Comparison of ENCODE assay signal across 8 mouse cellular contexts in the genomic region with DNA sequence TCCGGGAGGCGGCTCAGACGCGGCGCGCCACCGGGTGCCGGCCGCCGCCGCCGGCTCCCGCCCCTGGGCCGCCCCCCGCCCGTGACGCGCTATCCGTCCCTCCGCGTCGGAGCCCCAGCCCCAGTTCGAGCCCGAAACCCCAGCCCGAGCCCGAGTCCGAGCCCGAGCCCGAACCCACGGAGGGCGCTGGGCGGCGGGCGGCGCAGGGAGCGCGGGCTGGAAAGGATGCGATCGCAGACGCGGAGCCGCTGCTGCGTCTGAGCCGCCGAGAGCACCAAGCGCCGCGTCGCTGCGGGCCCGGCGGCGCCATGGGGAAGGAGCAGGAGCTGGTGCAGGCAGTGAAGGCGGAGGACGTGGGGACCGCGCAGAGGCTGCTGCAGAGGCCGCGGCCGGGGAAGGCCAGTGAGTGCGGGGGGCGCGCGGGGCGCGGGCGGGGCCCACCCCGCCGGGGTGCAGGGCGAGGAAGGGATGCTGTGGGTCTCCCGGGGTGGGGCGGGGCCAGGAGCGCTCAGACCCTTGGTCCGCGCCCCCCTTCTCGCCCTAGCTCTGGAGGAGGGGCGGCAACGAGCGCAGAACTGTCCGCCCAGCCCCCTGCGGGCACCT. TPM values are rescaled to one million over a fixed set of nuclear protein-coding genes. Genes with fewer than 3 reads are reported as not detected.
DNase-seq lines count a peak whose midpoint lies in the region; ATAC-seq and TF ChIP-seq lines count a peak whose summit lies in the region.

No protein-coding gene starts in this region.

- peak overlapping the region; percentile 98 for H3K4me2 ChIP-seq in embryonic facial prominence, embryonic 15.5 days (replicated peaks)
- peak overlapping the region; percentile 70 for H3K4me2 ChIP-seq in hindbrain, postnatal 0 days (ENCODE audit: low read depth, low read length)
- peak overlapping the region; percentile 99 for H3K4me2 ChIP-seq in stomach, embryonic 15.5 days

- TF ChIP-seq CTCF in left cerebral cortex, adult 2 months (IDR thresholded peaks at IDR 0.05), result no peak
- TF ChIP-seq CTCF in hindbrain, postnatal 0 days (IDR thresholded peaks at IDR 0.05; ENCODE audit: low read depth), result no peak

- H3K9ac ChIP-seq in embryonic facial prominence, embryonic 15.5 days, result peak overlapping the region; percentile 68
- peak overlapping the region; percentile 96 for H3K9ac ChIP-seq in hindbrain, postnatal 0 days (replicated peaks; ENCODE audit: low read length)
- peak overlapping the region; percentile 61; the same call in 1 of the 2 replicates for H3K9ac ChIP-seq in stomach, embryonic 15.5 days

- intact Hi-C loops in left cerebral cortex, adult 2 months (cut with DNase I), result no loop called here

- H3K27me3 ChIP-seq in embryonic facial prominence, embryonic 15.5 days, result peaks cover 23% of the 10 kb centered on the region
- no peaks in the 10 kb centered on the region for H3K27me3 ChIP-seq in hindbrain, postnatal 0 days (ENCODE audit: insufficient read depth, low read length)
- H3K27me3 ChIP-seq in stomach, embryonic 15.5 days (replicated peaks), result peaks cover 23% of the 10 kb centered on the region

- peak in 1 of 2 experiments; percentile 57 for DNase-seq in left cerebral cortex, adult 2 months (ENCODE audit: extremely low spot score in 1 of 2, low spot score in 2 of 2)
- DNase-seq in left cerebral cortex, adult 11 months (ENCODE audit: low spot score), result no peak
- DNase-seq in adrenal gland, postnatal 36 days, result peak; percentile 46 to 62
- DNase-seq in hindbrain, postnatal 0 days (ENCODE audit: low spot score), result peak; percentile 66
- DNase-seq in lung, postnatal 14 days, result peak; percentile 27
- no peak for DNase-seq in ovary, adult 18-20 months (ENCODE audit: low spot score)

- no peaks in the 10 kb centered on the region for H3K9me3 ChIP-seq in embryonic facial prominence, embryonic 15.5 days (replicated peaks)
- H3K9me3 ChIP-seq in hindbrain, postnatal 0 days (ENCODE audit: low read length), result no peaks in the 10 kb centered on the region
- H3K9me3 ChIP-seq in stomach, embryonic 15.5 days, result no peaks in the 10 kb centered on the region

- under 1% methylated on average over 68 of the region's 81 CpGs for WGBS in embryonic facial prominence, embryonic 15.5 days
- WGBS in hindbrain, postnatal 0 days, result under 1% methylated on average over 55 of the region's 81 CpGs
- WGBS in stomach, embryonic 15.5 days, result under 1% methylated on average over 73 of the region's 81 CpGs

- H3K27ac ChIP-seq in left cerebral cortex, adult 2 months, result peak overlapping the region; percentile 94
- H3K27ac ChIP-seq in embryonic facial prominence, embryonic 15.5 days (replicated peaks), result 0 out of 2 replicates have a peak overlapping the region, but pooled peaks have one; percentile 34
- H3K27ac ChIP-seq in hindbrain, postnatal 0 days, result peak overlapping the region; percentile 97
- H3K27ac ChIP-seq in stomach, embryonic 15.5 days, result no peak overlapping the region

- peak overlapping the region; percentile 76 for H3K4me3 ChIP-seq in left cerebral cortex, adult 2 months
- peak overlapping the region; percentile 68 for H3K4me3 ChIP-seq in embryonic facial prominence, embryonic 15.5 days (replicated peaks)
- peak overlapping the region; percentile 96 for H3K4me3 ChIP-seq in hindbrain, postnatal 0 days (ENCODE audit: low read length)
- H3K4me3 ChIP-seq in stomach, embryonic 15.5 days (replicated peaks), result peak overlapping the region; percentile 59

- ATAC-seq in embryonic facial prominence, embryonic 15.5 days (ENCODE audit: insufficient number of reproducible peaks, low FRiP score, low TSS enrichment, low read depth), result peak; percentile 66
- peak; percentile 68 for ATAC-seq in hindbrain, postnatal 0 days
- ATAC-seq in stomach, embryonic 15.5 days (ENCODE audit: insufficient read depth, low FRiP score, low read depth), result peak; percentile 33; the same call in 1 of the 2 replicates

- H3K36me3 ChIP-seq in embryonic facial prominence, embryonic 15.5 days, result no peaks in the 10 kb centered on the region
- no peaks in the 10 kb centered on the region for H3K36me3 ChIP-seq in hindbrain, postnatal 0 days (ENCODE audit: insufficient read depth, low read length)
- no peaks in the 10 kb centered on the region for H3K36me3 ChIP-seq in stomach, embryonic 15.5 days

- peaks cover 22% of the 10 kb centered on the region for H3K4me1 ChIP-seq in embryonic facial prominence, embryonic 15.5 days
- peaks cover 18% of the 10 kb centered on the region for H3K4me1 ChIP-seq in hindbrain, postnatal 0 days (ENCODE audit: insufficient read depth, low read length)
- H3K4me1 ChIP-seq in stomach, embryonic 15.5 days, result peaks cover 9% of the 10 kb centered on the region

RNA-seq across cellular contexts. Expression of a gene that starts 0.4 kb away (rescaled TPM):
- total RNA-seq in left cerebral cortex, adult 2 months (2021), result 100 to 1,000 TPM; 134 to 144 TPM
- total RNA-seq in adrenal gland, postnatal 36 days (2021), result 10 to 100 TPM; 14.7 to 25.7 TPM
- 2.5 and 4.0 TPM in 2 replicates for polyA plus RNA-seq in embryonic facial prominence, embryonic 15.5 days (2015; fragmentation: Nextera tagmentation; extraction: Ambion mirVana)
- 152 and 163 TPM in 2 replicates for total RNA-seq in hindbrain, postnatal 0 days (2014; rRNA removed)
- polyA plus RNA-seq in hindbrain, postnatal 0 days (2015; fragmentation: Nextera tagmentation; extraction: Ambion mirVana), result 42.1 and 43.7 TPM in 2 replicates
- polyA plus RNA-seq in stomach, embryonic 15.5 days (2015; fragmentation: Nextera tagmentation; extraction: Ambion mirVana), result 2.6 and 3.0 TPM in 2 replicates

RNA-seq across cellular contexts. Expression of a gene that starts 9.9 kb away (rescaled TPM):
- total RNA-seq in left cerebral cortex, adult 2 months (2021), result 10 to 100 TPM; 34.5 to 37.1 TPM
- total RNA-seq in adrenal gland, postnatal 36 days (2021), result 10 to 100 TPM; 22.8 to 24.3 TPM
- 27.2 and 28.8 TPM in 2 replicates for polyA plus RNA-seq in embryonic facial prominence, embryonic 15.5 days (2015; fragmentation: Nextera tagmentation; extraction: Ambion mirVana)
- total RNA-seq in hindbrain, postnatal 0 days (2014; rRNA removed), result 45.9 and 55.3 TPM in 2 replicates
- polyA plus RNA-seq in hindbrain, postnatal 0 days (2015; fragmentation: Nextera tagmentation; extraction: Ambion mirVana), result 26.3 and 26.4 TPM in 2 replicates
- polyA plus RNA-seq in stomach, embryonic 15.5 days (2015; fragmentation: Nextera tagmentation; extraction: Ambion mirVana), result 25.0 and 30.5 TPM in 2 replicates

RNA-seq across cellular contexts. Expression of a gene that starts 15.1 kb away (rescaled TPM):
- total RNA-seq in left cerebral cortex, adult 2 months (2021), result 1 to 10 TPM; 1.7 to 1.9 TPM
- under 1 TPM; 0.30 to 0.46 TPM for total RNA-seq in adrenal gland, postnatal 36 days (2021)
- polyA plus RNA-seq in embryonic facial prominence, embryonic 15.5 days (2015; fragmentation: Nextera tagmentation; extraction: Ambion mirVana), result 0.43 and 0.44 TPM in 2 replicates
- total RNA-seq in hindbrain, postnatal 0 days (2014; rRNA removed), result 0.47 and 4.0 TPM in 2 replicates
- polyA plus RNA-seq in hindbrain, postnatal 0 days (2015; fragmentation: Nextera tagmentation; extraction: Ambion mirVana), result 1.3 and 1.4 TPM in 2 replicates
- 0.31 TPM in 1 of 2 replicates, not detected in the other for polyA plus RNA-seq in stomach, embryonic 15.5 days (2015; fragmentation: Nextera tagmentation; extraction: Ambion mirVana)

RNA-seq across cellular contexts. Expression of a gene that starts 18.6 kb away (rescaled TPM):
- total RNA-seq in left cerebral cortex, adult 2 months (2021), result 10 to 100 TPM; 65.8 to 69.6 TPM
- 10 to 100 TPM; 85.9 to 94.4 TPM for total RNA-seq in adrenal gland, postnatal 36 days (2021)
- 48.9 and 50.6 TPM in 2 replicates for polyA plus RNA-seq in embryonic facial prominence, embryonic 15.5 days (2015; fragmentation: Nextera tagmentation; extraction: Ambion mirVana)
- total RNA-seq in hindbrain, postnatal 0 days (2014; rRNA removed), result 71.7 and 74.1 TPM in 2 replicates
- 94.1 and 97.6 TPM in 2 replicates for polyA plus RNA-seq in hindbrain, postnatal 0 days (2015; fragmentation: Nextera tagmentation; extraction: Ambion mirVana)
- polyA plus RNA-seq in stomach, embryonic 15.5 days (2015; fragmentation: Nextera tagmentation; extraction: Ambion mirVana), result 64.6 and 65.3 TPM in 2 replicates

RNA-seq across cellular contexts. Expression of a gene that starts 18.6 kb away (rescaled TPM):
- total RNA-seq in left cerebral cortex, adult 2 months (2021), result 10 to 100 TPM; 37.7 to 41.7 TPM
- total RNA-seq in adrenal gland, postnatal 36 days (2021), result 10 to 100 TPM; 16.8 to 20.2 TPM
- 37.0 and 39.8 TPM in 2 replicates for polyA plus RNA-seq in embryonic facial prominence, embryonic 15.5 days (2015; fragmentation: Nextera tagmentation; extraction: Ambion mirVana)
- total RNA-seq in hindbrain, postnatal 0 days (2014; rRNA removed), result 32.4 and 36.3 TPM in 2 replicates
- polyA plus RNA-seq in hindbrain, postnatal 0 days (2015; fragmentation: Nextera tagmentation; extraction: Ambion mirVana), result 28.0 and 33.5 TPM in 2 replicates
- polyA plus RNA-seq in stomach, embryonic 15.5 days (2015; fragmentation: Nextera tagmentation; extraction: Ambion mirVana), result 30.8 and 33.7 TPM in 2 replicates

Comparison
In these comparisons a context has a peak if more than half of its experiments do, and no peak if none do; other contexts are left out.
1. DNase-seq: peak in adrenal gland, postnatal 36 days (2 of 2), hindbrain, postnatal 0 days (single experiment) and lung, postnatal 14 days (single experiment); none in left cerebral cortex, adult 11 months (single experiment) and ovary, adult 18-20 months (single experiment).
2. Peak in every context shown above with its lines, with median percentiles within 50 percentile points of each other: H3K4me3 ChIP-seq, ATAC-seq, H3K4me2 ChIP-seq and H3K9ac ChIP-seq.